Mouse (Mus musculus): ENCODE data around the gene Clybl. TPM values are rescaled to one million over a fixed set of nuclear protein-coding genes. Genes with fewer than 3 reads are reported as not detected.

Clybl gene
- polyA plus RNA-seq, 1 experiment from 2014 or later: 29.1 TPM

- H3K36me3 ChIP-seq (replicated peaks; ENCODE audit: control insufficient read depth, insufficient read depth, low read depth, low read length): no peaks in the 10 kb centered on the region
- H3K9me3 ChIP-seq (replicated peaks; ENCODE audit: control insufficient read depth, low read length): no peaks in the 10 kb centered on the region
- ATAC-seq (replicated peaks; ENCODE audit: insufficient number of reproducible peaks, low FRiP score, low TSS enrichment, low read depth) (no peak), DNase-seq (ENCODE audit: low spot score) (no peak)
- WGBS: 40% methylated on average over 5 of the region's 5 CpGs
- no peak overlapping the region for H3K4me2 ChIP-seq (ENCODE audit: low read depth, low read length)
- H3K9ac ChIP-seq (replicated peaks; ENCODE audit: low read length): no peak overlapping the region
- H3K4me1 ChIP-seq (ENCODE audit: control insufficient read depth, insufficient read depth, low read length): no peaks in the 10 kb centered on the region
- H3K27me3 ChIP-seq (ENCODE audit: control insufficient read depth, insufficient read depth, low read length): peaks cover 17% of the 10 kb centered on the region
- no peak overlapping the region for H3K4me3 ChIP-seq (ENCODE audit: low read depth, low read length)
- no peak overlapping the region for H3K27ac ChIP-seq (replicated peaks; ENCODE audit: low read depth, low read length)
These were observed 76.8 kb downstream of the Clybl start for GRCm38 (mm10) chr14:122258297-122258696.

GRCm38 (mm10) chr14:122261250-122261649, 79.7 kb downstream of the Clybl start:
- no peak overlapping the region for H3K27ac ChIP-seq (replicated peaks; ENCODE audit: low read depth, low read length)
- H3K4me1 ChIP-seq (ENCODE audit: control insufficient read depth, insufficient read depth, low read length): no peaks in the 10 kb centered on the region
- no peak for DNase-seq (ENCODE audit: low spot score)
- no peak overlapping the region for H3K9ac ChIP-seq (replicated peaks; ENCODE audit: low read length)
- H3K36me3 ChIP-seq (replicated peaks; ENCODE audit: control insufficient read depth, insufficient read depth, low read depth, low read length): no peaks in the 10 kb centered on the region
- H3K4me2 ChIP-seq (ENCODE audit: low read depth, low read length): no peak overlapping the region
- peaks cover 12% of the 10 kb centered on the region for H3K27me3 ChIP-seq (ENCODE audit: control insufficient read depth, insufficient read depth, low read length)
- ATAC-seq (replicated peaks; ENCODE audit: insufficient number of reproducible peaks, low FRiP score, low TSS enrichment, low read depth): no peak
- WGBS: 92% methylated on average over 1 of the region's 1 CpGs
- H3K4me3 ChIP-seq (ENCODE audit: low read depth, low read length): no peak overlapping the region
- H3K9me3 ChIP-seq (replicated peaks; ENCODE audit: control insufficient read depth, low read length): no peaks in the 10 kb centered on the region

- H3K9ac ChIP-seq (replicated peaks; ENCODE audit: low read length): no peak overlapping the region
- H3K9me3 ChIP-seq (replicated peaks; ENCODE audit: control insufficient read depth, low read length): no peaks in the 10 kb centered on the region
- H3K4me3 ChIP-seq (ENCODE audit: low read depth, low read length): no peak overlapping the region
- no peaks in the 10 kb centered on the region; the same call in 1 of the 2 replicates for H3K27me3 ChIP-seq (ENCODE audit: control insufficient read depth, insufficient read depth, low read length)
- H3K4me2 ChIP-seq (ENCODE audit: low read depth, low read length): no peak overlapping the region
- H3K27ac ChIP-seq (replicated peaks; ENCODE audit: low read depth, low read length): no peak overlapping the region
- no peaks in the 10 kb centered on the region for H3K4me1 ChIP-seq (ENCODE audit: control insufficient read depth, insufficient read depth, low read length)
- WGBS: 57% methylated on average over 16 of the region's 16 CpGs
- H3K36me3 ChIP-seq (replicated peaks; ENCODE audit: control insufficient read depth, insufficient read depth, low read depth, low read length): no peaks in the 10 kb centered on the region
- ATAC-seq (replicated peaks; ENCODE audit: insufficient number of reproducible peaks, low FRiP score, low TSS enrichment, low read depth): no peak
- DNase-seq (ENCODE audit: low spot score): no peak
These were observed 81.6 kb downstream of the Clybl start for GRCm38 (mm10) chr14:122262851-122263659.

GRCm38 (mm10) chr14:122265214-122265613, 83.7 kb downstream of the Clybl start:
- ATAC-seq (replicated peaks; ENCODE audit: insufficient number of reproducible peaks, low FRiP score, low TSS enrichment, low read depth) (no peak), DNase-seq (ENCODE audit: low spot score) (no peak)
- Histone ChIP-seq H3K36me3 (replicated peaks; ENCODE audit: control insufficient read depth, insufficient read depth, low read depth, low read length) (no peaks in the 10 kb centered on the region), H3K9me3 (replicated peaks; ENCODE audit: control insufficient read depth, low read length) (no peaks in the 10 kb centered on the region), H3K4me3 (ENCODE audit: low read depth, low read length) (no peak overlapping the region), H3K27ac (replicated peaks; ENCODE audit: low read depth, low read length) (no peak overlapping the region), H3K27me3 (ENCODE audit: control insufficient read depth, insufficient read depth, low read length) (no peaks in the 10 kb centered on the region), H3K9ac (replicated peaks; ENCODE audit: low read length) (no peak overlapping the region), H3K4me2 (ENCODE audit: low read depth, low read length) (no peak overlapping the region), H3K4me1 (ENCODE audit: control insufficient read depth, insufficient read depth, low read length) (no peaks in the 10 kb centered on the region)
- WGBS: 77% methylated on average over 7 of the region's 7 CpGs

DNA sequence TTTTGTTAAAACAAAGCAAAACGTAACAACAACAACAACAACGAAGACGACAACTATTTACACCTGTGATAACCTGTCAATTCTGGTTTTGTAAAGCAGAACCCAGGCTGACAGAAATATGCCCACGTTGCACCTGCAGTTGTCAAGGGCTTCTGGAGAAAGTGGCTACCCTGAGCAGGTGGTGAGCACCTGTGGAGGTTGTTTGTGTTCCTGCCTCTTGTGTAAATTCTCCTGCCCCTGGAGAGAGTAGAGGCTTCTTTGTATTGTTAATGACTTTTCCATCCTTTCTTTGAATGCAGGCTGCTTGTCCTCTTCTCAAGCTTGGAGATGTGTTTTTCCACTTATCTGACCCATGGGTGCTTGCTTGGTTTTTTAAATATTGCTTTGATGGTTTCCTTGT, 86.1 kb downstream of the Clybl start:
- no peaks in the 10 kb centered on the region for H3K36me3 ChIP-seq (replicated peaks; ENCODE audit: control insufficient read depth, insufficient read depth, low read depth, low read length)
- H3K27ac ChIP-seq (replicated peaks; ENCODE audit: low read depth, low read length): no peak overlapping the region
- H3K4me1 ChIP-seq (ENCODE audit: control insufficient read depth, insufficient read depth, low read length): no peaks in the 10 kb centered on the region
- no peak overlapping the region for H3K4me3 ChIP-seq (ENCODE audit: low read depth, low read length)
- H3K27me3 ChIP-seq (ENCODE audit: control insufficient read depth, insufficient read depth, low read length): no peaks in the 10 kb centered on the region
- ATAC-seq (replicated peaks; ENCODE audit: insufficient number of reproducible peaks, low FRiP score, low TSS enrichment, low read depth): no peak
- H3K9me3 ChIP-seq (replicated peaks; ENCODE audit: control insufficient read depth, low read length): no peaks in the 10 kb centered on the region
- H3K9ac ChIP-seq (replicated peaks; ENCODE audit: low read length): no peak overlapping the region
- no peak overlapping the region for H3K4me2 ChIP-seq (ENCODE audit: low read depth, low read length)
- no peak for DNase-seq (ENCODE audit: low spot score)
- WGBS: 32% methylated on average over 4 of the region's 4 CpGs

DNA sequence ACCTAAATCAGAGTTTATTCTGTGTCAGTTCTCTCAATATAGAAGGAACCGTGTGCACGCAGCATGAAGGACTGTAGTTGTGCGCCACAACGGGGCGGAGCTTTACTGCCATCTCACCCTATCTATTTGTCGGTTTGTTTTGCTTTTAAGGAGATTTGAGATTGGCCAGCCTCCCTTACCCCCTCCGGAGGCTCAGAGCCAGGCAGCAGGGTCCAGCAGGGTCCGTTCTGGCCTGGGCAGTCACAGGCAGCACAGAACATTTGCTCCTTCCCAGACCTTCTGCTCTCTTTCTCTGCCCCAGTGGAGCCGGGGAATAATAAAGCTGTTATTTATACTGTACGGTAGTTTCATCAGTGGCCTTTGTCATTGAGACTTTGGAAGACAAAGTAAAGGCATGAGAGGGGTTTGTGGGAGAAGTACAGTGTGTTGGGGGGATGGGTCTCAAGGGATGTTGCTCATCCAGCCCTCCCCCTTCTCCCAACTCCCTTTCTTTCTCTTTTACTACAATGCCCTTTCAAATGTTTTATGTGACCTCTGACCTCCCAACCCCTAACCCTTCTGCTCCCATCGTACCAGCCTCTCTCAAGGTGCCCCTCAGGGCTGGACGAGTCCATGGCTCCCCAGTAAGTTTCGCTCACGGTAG, 89.7 kb downstream of the Clybl start:
- Histone ChIP-seq H3K27ac (replicated peaks; ENCODE audit: low read depth, low read length) (no peak overlapping the region), H3K36me3 (replicated peaks; ENCODE audit: control insufficient read depth, insufficient read depth, low read depth, low read length) (no peaks in the 10 kb centered on the region), H3K4me1 (ENCODE audit: control insufficient read depth, insufficient read depth, low read length) (no peaks in the 10 kb centered on the region), H3K4me2 (ENCODE audit: low read depth, low read length) (no peak overlapping the region), H3K9me3 (replicated peaks; ENCODE audit: control insufficient read depth, low read length) (no peaks in the 10 kb centered on the region), H3K4me3 (ENCODE audit: low read depth, low read length) (no peak overlapping the region), H3K27me3 (ENCODE audit: control insufficient read depth, insufficient read depth, low read length) (no peaks in the 10 kb centered on the region), H3K9ac (replicated peaks; ENCODE audit: low read length) (no peak overlapping the region)
- ATAC-seq (replicated peaks; ENCODE audit: insufficient number of reproducible peaks, low FRiP score, low TSS enrichment, low read depth): no peak; the same call in 1 of the 2 replicates
- no peak for DNase-seq (ENCODE audit: low spot score)
- WGBS: 26% methylated on average over 14 of the region's 14 CpGs

- no peak overlapping the region for H3K4me2 ChIP-seq (ENCODE audit: low read depth, low read length)
- no peak overlapping the region for H3K27ac ChIP-seq (replicated peaks; ENCODE audit: low read depth, low read length)
- no peaks in the 10 kb centered on the region; the same call in none of the 2 replicates for H3K4me1 ChIP-seq (ENCODE audit: control insufficient read depth, insufficient read depth, low read length)
- WGBS: 88% methylated on average over 8 of the region's 8 CpGs
- DNase-seq (ENCODE audit: low spot score) (no peak), ATAC-seq (replicated peaks; ENCODE audit: insufficient number of reproducible peaks, low FRiP score, low TSS enrichment, low read depth) (no peak)
- no peak overlapping the region for H3K4me3 ChIP-seq (ENCODE audit: low read depth, low read length)
- H3K27me3 ChIP-seq (ENCODE audit: control insufficient read depth, insufficient read depth, low read length): peaks cover 11% of the 10 kb centered on the region; the same call in 1 of the 2 replicates
- H3K36me3 ChIP-seq (replicated peaks; ENCODE audit: control insufficient read depth, insufficient read depth, low read depth, low read length): no peaks in the 10 kb centered on the region
- no peaks in the 10 kb centered on the region for H3K9me3 ChIP-seq (replicated peaks; ENCODE audit: control insufficient read depth, low read length)
- no peak overlapping the region for H3K9ac ChIP-seq (replicated peaks; ENCODE audit: low read length)
These were observed 95.6 kb downstream of the Clybl start for GRCm38 (mm10) chr14:122277142-122277541.

Data from embryonic facial prominence, embryonic 11.5 days (tissue).